Mouse (Mus musculus) thymus, postnatal 14 days (tissue): ENCODE results near the gene Trit1.
A peak's percentile ranks its signal among the peaks of the same experiment; 100 is the strongest.

Source experiments
- DNase-seq: peaks from one replicate; pipeline ENCODE4 v3.0.0; 2021

Gene Trit1

GRCm38 (mm10) chr4:123016451-123016957 is at the start of gene Trit1:
TSS of gene Trit1 (plus strand) at chr4:123016597.
- DNase-seq: peak; percentile 96

DNA sequence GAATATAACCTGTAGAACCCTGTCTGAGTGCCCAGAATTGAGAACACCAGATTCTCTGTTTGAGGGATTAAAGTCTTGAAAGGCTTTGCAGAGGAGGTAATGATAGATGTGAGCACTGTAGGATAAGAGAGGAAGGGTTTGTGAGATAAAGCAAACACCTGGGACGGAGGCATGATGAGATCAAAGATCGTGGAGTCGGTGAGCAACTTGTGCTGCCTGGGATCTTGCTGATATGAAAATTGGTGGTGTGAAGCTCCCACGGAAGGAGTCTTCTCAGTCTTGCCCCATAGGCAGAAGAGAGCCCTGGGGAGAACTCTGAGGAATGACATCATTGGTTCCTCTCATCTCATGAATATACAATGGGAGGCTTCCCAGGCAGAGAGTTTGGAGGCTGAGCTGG is 48.3 kb upstream of the Trit1 start:
- peak; percentile 55 for DNase-seq

DNA sequence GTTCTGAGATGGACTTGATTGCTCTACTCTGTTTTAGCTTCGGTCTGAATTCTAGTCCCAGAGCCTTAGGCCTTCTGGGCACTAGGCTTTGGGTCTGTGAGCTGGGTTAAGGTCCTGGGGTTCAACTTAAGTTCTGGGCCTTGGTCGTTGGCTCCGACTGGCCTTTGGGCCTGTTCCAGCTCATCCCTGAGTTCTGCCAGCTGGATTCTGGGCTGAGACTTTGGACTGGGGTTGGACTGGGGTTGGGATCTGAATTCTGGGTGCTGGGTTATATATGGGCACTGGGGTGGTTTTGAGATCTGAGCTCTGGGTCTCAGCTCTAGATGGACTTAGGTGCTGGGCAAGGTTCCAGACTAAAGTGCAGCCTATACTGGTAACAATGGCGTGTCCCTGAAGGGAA is 45.2 kb upstream of the Trit1 start:
- no peak for DNase-seq

DNA sequence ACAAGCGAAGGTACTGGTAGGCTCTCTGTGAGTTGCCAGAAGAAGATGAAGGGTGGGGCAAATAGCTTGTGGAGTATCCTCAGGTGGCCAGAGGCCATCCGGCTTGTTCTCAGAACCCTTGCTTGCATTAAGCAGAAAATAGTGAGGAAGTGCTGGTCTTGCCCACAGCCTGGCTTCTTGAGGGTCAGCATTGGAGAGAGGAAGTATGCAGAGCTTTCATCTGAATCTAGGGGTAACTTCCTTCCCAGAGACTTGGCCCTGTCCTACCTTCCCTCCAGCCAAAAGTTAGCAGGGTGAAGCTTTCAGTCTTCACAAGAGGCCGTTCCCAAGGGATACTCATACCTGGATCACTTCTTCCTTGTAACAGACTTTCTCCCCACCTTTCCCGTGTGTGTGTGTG is 44.8 kb upstream of the Trit1 start:
- no peak for DNase-seq

- no peak for DNase-seq
Observed at GRCm38 (mm10) chr4:122972056-122972455, 44.3 kb upstream of the Trit1 start.

- no peak for DNase-seq
Observed at GRCm38 (mm10) chr4:122974976-122975520, 41.3 kb upstream of the Trit1 start.

GRCm38 (mm10) chr4:122976885-122977284 is 39.5 kb upstream of the Trit1 start:
- no peak for DNase-seq

- no peak for DNase-seq
Observed at GRCm38 (mm10) chr4:122978850-122979249, 37.5 kb upstream of the Trit1 start.

DNA sequence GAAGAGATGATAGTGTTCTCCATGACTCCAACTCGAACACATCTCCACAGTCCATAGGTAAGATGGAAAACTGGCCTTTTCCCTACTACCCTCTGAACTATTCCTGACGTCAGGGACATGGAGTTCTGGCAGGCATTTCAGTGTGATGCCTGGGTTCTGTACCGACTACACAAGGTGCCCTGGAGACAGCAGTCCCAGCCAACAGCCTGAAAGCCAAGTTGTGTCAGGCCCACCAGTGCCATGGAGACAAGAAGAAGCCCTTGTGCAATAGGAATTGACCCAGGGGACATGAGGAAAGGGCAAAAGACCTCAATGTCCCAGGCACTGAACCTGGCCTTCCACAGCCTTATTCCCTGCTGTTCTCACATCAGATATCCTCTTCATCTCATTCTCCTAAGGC is 36.6 kb upstream of the Trit1 start:
- no peak for DNase-seq

DNA sequence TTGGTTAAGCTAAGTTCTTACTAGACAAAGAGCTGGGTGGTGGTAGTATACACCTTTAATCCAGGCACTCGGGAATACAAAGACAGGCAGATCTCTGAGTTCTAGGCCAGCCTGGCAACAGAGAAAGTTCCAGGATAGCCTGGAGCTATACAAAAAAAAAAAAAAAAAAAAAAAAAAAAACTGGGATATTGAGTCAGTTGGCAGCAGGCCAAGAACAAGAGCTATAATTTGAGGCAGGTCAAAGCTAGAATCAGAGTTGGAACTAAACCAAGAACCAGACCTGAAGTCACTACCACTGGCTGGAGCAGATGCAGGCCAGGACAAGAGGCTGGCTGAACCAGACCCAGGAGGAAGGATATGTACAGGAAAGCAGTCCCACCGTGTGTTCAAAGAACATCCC is 35.7 kb upstream of the Trit1 start:
- no peak for DNase-seq

DNA sequence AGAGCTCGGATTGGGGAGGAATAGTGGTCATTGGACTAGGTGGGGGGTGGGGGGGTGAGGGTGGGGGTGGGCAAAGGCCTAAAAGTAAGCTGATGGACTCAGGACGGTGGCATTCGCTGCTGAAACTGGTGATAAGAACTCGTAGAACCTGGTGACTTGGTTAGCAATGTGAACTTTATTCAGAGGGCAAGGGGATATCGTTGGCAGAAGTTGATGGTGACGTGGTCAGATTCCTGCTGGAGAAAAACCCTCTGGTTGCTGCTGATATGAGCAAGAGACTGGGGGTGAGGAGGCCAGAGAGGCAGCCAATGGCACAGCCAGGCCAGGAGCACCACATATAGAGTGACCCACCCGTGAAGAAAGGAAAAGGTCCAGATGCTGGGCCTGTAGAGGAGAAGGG is 35.2 kb upstream of the Trit1 start:
- DNase-seq: no peak

DNA sequence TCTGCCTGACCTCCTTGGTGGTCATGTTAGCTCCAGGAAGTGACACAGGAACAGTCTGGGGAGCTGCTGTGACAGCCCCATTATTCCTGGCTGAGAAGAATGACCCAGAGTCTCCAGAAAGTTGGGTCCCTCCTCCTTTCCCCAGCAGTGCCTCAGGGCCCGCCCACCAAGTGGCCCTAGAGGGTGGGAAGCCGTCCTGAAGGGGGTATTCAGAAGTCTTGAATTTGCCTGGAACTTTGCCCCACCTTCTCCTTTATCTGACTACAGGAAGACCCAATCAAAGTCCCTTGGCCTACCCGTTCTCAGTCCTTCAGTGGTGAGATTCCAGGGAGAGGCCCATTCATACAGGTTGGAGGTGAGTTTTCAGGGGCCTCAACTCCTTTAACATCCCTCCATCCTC is 34.5 kb upstream of the Trit1 start:
- DNase-seq: no peak

- no peak for DNase-seq
Observed at GRCm38 (mm10) chr4:122982537-122982936, 33.9 kb upstream of the Trit1 start.

GRCm38 (mm10) chr4:122983486-122984261 is 32.7 kb upstream of the Trit1 start:
- peak; percentile 69 for DNase-seq

- peak; percentile 77 for DNase-seq
Observed at GRCm38 (mm10) chr4:122985110-122985509, 31.3 kb upstream of the Trit1 start.

DNA sequence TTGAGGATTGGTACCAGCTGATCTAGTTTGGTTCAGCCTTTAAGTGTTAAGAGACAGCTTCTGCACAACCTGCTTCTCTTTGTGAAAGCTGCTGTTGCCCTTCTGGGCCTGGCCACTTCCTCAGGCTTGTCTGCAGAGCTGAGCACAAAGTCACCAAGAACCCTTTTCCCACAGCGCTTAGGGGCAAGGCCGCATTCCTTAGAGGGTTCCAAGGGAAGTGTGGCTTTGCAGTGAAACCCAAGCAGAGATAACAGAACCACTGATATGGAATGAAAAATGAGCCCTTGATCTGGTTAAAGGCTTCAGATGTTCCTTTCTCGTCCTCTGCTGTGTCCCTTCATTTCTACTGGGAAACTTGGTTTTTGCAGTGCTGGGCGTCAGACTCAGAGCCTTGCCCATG is 29.0 kb upstream of the Trit1 start:
- no peak for DNase-seq

DNA sequence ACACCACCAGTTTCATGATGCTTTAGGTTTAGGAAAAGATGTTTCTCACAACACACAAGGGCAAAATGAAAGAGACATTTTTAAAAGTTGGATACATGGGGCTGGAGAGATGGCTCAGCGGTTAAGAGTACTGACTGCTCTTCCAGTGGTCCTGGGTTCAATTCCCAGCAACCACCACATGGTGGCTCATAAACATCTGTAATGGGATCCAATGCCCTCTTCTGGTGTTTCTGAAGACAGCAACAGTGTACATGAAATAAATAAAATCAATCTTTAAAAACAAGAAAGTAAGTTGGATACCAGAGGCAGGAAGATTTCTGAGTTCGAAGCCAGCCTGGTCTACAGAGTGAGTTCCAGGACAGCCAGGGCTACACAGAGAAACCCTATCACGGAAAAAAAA is 28.4 kb upstream of the Trit1 start:
- peak; percentile 43 for DNase-seq

DNA sequence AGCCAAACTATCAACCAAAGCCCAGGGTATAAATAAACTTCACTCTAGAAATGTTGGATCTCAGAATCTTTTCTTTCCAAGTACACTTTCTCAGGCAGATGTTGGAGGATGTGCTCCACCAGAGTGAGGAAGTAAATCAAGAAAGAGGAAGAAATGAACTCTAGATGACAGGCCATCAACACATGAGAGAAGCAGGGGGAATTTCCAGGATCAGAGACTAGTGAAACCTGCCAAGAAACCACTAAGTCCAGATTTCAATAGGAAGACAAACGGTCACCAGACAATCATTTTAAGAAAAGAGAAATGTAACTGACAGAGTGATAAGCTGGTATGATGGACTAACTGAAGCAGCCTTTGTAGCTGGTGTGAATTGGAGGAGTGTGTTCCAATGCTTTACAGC is 25.2 kb upstream of the Trit1 start:
- DNase-seq: no peak

GRCm38 (mm10) chr4:122992276-122992675 is 24.1 kb upstream of the Trit1 start:
- no peak for DNase-seq

DNA sequence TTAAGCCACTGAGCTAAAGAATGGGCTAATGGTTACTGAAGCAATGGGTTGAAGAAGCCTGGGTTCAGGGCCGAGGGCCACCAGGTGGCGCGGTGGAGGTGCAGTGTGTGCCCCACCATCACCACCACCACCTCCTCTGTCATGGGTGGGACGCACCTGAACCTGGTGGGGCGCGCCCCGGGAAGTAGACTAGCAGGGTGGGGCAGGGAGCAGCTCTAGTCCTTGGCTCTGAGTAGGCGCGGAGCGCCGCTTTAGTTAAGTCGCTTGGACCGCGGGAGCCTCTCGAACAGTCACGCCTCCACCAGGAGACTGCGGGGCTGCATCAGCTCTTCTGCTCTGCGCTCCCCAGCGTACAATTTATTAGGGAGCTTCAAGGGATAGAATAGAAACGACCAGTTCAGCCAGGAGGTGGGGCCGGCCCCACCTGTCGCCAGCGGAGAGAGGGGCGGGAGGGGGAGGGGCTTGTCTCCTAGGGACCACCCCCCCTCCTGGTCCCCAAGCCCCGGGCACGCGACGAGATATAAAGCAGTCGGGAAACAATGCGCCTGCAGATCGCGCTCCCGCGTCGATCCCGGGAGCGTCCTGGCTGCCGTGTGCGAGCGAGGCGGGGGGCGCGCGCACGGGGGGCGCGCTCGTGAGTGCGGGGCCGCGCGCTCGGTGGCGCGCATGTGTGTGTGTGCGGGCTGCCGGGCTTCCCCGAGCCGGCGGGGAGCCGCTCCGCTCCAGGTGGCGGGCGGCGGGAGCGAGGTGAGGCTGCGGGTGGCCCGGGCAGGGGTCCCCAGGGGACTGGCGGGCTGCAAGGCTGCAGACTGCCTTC is 20.8 kb upstream of the Trit1 start, which contains the start of gene Mycl:
Mycl (plus strand) TSS at position 249 of the 817 bp plus-strand sequence.
- peak; percentile 93 for DNase-seq

DNA sequence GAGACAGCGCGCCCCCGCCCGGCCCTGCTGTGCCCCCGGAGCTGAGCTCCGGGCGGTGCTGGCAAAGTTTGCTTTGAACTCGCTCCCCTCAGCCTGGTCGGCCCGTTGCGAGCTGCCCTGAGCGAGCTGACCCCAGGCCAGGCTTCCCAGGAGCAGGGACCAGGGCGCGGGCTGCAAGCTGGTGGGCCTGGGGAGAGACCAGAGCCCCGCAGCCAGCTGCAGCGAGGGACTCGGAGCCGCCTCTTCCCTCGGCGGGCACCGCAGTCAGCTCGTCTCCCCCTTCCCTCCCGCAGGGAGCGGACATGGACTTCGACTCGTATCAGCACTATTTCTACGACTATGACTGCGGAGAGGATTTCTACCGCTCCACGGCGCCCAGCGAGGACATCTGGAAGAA is 20.2 kb upstream of the Trit1 start:
- DNase-seq: peak; percentile 64

GRCm38 (mm10) chr4:122996618-122997381 is 19.6 kb upstream of the Trit1 start:
- DNase-seq: peak; percentile 34
